Mouse (Mus musculus) intestine, postnatal 0 days (tissue): Measurements from ENCODE around the gene Ccl1. TPM values are rescaled to one million over a fixed set of nuclear protein-coding genes. Genes with fewer than 3 reads are reported as not detected.

Experiments
- ATAC-seq: fragments of 200-750 bp; cut with Nextera tagmentation; 2 replicates; pipeline ENCODE4 v1.8.0; 2017; ENCODE audit warnings: mild to moderate bottlenecking, moderate TSS enrichment, moderate library complexity
- H3K27ac ChIP-seq: fragments of 300-500 bp; sonication (generic); 2 replicates; pipeline ENCODE4 v1.5.1; 2014; ENCODE audit warnings: mild to moderate bottlenecking, low read depth, low read length, moderate library complexity
- H3K27me3 ChIP-seq: fragments of 300-500 bp; sonication (generic); replicated peaks from 2 replicates; pipeline ENCODE4 v1.6.1; 2014; ENCODE audit warnings: low read length, mixed read lengths; ENCODE audit not compliant: control insufficient read depth, insufficient read depth
- H3K36me3 ChIP-seq: fragments of 300-500 bp; sonication (generic); 2 replicates; pipeline ENCODE4 v1.6.1; 2014; ENCODE audit warnings: mild to moderate bottlenecking, moderate library complexity; ENCODE audit not compliant: control insufficient read depth, insufficient read depth
- H3K4me1 ChIP-seq: fragments of 300-500 bp; sonication (generic); replicated peaks from 2 replicates; pipeline ENCODE4 v1.6.1; 2014; ENCODE audit warnings: antibody characterized with exemption, low read length, mixed read lengths; ENCODE audit not compliant: control insufficient read depth, insufficient read depth
- H3K4me2 ChIP-seq: fragments of 300-500 bp; sonication (generic); replicated peaks from 2 replicates; pipeline ENCODE4 v1.6.1; 2014; ENCODE audit warnings: low read depth, mild to moderate bottlenecking, moderate library complexity
- H3K4me3 ChIP-seq: fragments of 300-500 bp; sonication (generic); 2 replicates; pipeline ENCODE4 v1.5.1; 2014; ENCODE audit warnings: low read depth, low read length
- H3K9ac ChIP-seq: fragments of 300-500 bp; sonication (generic); 2 replicates; pipeline ENCODE4 v1.6.1; 2014; ENCODE audit warnings: mild to moderate bottlenecking, low read depth, low read length
- H3K9me3 ChIP-seq: fragments of 300-500 bp; sonication (generic); 2 replicates; pipeline ENCODE4 v1.6.1; 2016; ENCODE audit warnings: mixed run types; ENCODE audit not compliant: control insufficient read depth
- CTCF ChIP-seq: sonication (generic); IDR thresholded peaks from 2 replicates; pipeline ENCODE4 v1.5.1; 2016; ENCODE audit warnings: low read depth, mild to moderate bottlenecking, control low read depth, antibody characterized with exemption, moderate library complexity
- WGBS: fragments of 180-500 bp; shearing (Covaris S2); extraction: QIAGEN DNeasy Blood & Tissue Kit; methylation state at CpG from one replicate; pipeline ENCODE4 v1.1.7; 2014; 5-methylcytosine and 5-hydroxymethylcytosine counted together
- polyA plus RNA-seq: library from polyadenylated mRNA; unstranded; fragments of >200 nt; fragmentation: Nextera tagmentation; extraction: Ambion mirVana; gene quantifications from 2 replicates; pipeline ENCODE4 v1.2.1, GENCODE M21; 2015

Gene Ccl1
- polyA plus RNA-seq, 1 experiment from 2014 or later = not detected

GRCm38 (mm10) chr11:82178161-82178560, 127.3 kb downstream of the Ccl1 start:
- no peak overlapping the region for H3K27ac ChIP-seq
- H3K27me3 ChIP-seq = no peaks in the 10 kb centered on the region
- no peak overlapping the region for H3K4me2 ChIP-seq
- no peaks in the 10 kb centered on the region for H3K36me3 ChIP-seq
- no peak overlapping the region for H3K4me3 ChIP-seq
- WGBS = 69% methylated on average over 5 of the region's 5 CpGs
- no peaks in the 10 kb centered on the region for H3K4me1 ChIP-seq
- H3K9me3 ChIP-seq = no peaks in the 10 kb centered on the region
- TF ChIP-seq CTCF = no peak
- H3K9ac ChIP-seq = no peak overlapping the region
- ATAC-seq = no peak

- WGBS = 29% methylated on average over 5 of the region's 5 CpGs
- Histone ChIP-seq H3K27me3 (no peaks in the 10 kb centered on the region), H3K4me1 (no peaks in the 10 kb centered on the region), H3K4me3 (no peak overlapping the region), H3K27ac (no peak overlapping the region), H3K4me2 (no peak overlapping the region), H3K9ac (no peak overlapping the region), H3K9me3 (no peaks in the 10 kb centered on the region), H3K36me3 (no peaks in the 10 kb centered on the region)
- no peak for ATAC-seq
- TF ChIP-seq CTCF = peak; percentile 84
Measured at GRCm38 (mm10) chr11:82177711-82178110, 127.8 kb downstream of the Ccl1 start.

DNA sequence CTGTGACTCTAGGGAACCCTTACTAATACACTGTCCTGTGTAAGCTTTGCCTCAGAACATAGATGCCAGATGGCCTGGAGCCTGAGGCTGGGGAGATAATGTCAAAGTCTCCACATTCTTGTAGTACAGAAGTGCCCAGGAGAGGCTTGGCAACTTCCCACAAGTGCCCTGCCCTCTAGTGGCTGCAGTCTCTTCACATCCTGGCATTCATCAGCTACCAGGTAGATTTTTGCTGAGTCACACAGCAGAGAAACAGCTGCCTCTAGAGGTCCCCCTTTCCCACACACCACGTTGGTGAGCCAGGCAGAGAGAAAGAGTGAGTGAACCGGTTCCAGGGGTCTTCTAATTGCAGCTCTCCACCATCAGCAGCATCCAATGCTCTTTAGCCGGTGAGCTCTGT, 130.7 kb downstream of the Ccl1 start:
- Histone ChIP-seq H3K27ac (no peak overlapping the region), H3K4me3 (no peak overlapping the region), H3K9me3 (no peaks in the 10 kb centered on the region), H3K36me3 (no peaks in the 10 kb centered on the region), H3K27me3 (no peaks in the 10 kb centered on the region), H3K9ac (no peak overlapping the region), H3K4me1 (no peaks in the 10 kb centered on the region), H3K4me2 (no peak overlapping the region)
- 24% methylated on average over 3 of the region's 3 CpGs for WGBS
- ATAC-seq = no peak
- TF ChIP-seq CTCF = peak; percentile 82

GRCm38 (mm10) chr11:82173491-82173890, 132.0 kb downstream of the Ccl1 start:
- ATAC-seq = no peak

GRCm38 (mm10) chr11:82171316-82172071, 134.0 kb downstream of the Ccl1 start:
- no peak for ATAC-seq
- WGBS = 62% methylated on average over 7 of the region's 7 CpGs
- Histone ChIP-seq H3K4me1 (no peaks in the 10 kb centered on the region), H3K27me3 (no peaks in the 10 kb centered on the region), H3K4me3 (no peak overlapping the region), H3K36me3 (no peaks in the 10 kb centered on the region), H3K4me2 (no peak overlapping the region), H3K9ac (no peak overlapping the region), H3K9me3 (no peaks in the 10 kb centered on the region), H3K27ac (no peak overlapping the region)
- no peak for TF ChIP-seq CTCF

More at GRCm38 (mm10) chr11:82173491-82173890, 132.0 kb downstream of the Ccl1 start:
- 84% methylated on average over 2 of the region's 2 CpGs for WGBS
- no peak overlapping the region for H3K27ac ChIP-seq
- no peak for TF ChIP-seq CTCF
- no peaks in the 10 kb centered on the region for H3K9me3 ChIP-seq
- H3K36me3 ChIP-seq = no peaks in the 10 kb centered on the region
- H3K27me3 ChIP-seq = no peaks in the 10 kb centered on the region
- H3K9ac ChIP-seq = no peak overlapping the region
- H3K4me1 ChIP-seq = no peaks in the 10 kb centered on the region
- no peak overlapping the region for H3K4me3 ChIP-seq
- H3K4me2 ChIP-seq = no peak overlapping the region

DNA sequence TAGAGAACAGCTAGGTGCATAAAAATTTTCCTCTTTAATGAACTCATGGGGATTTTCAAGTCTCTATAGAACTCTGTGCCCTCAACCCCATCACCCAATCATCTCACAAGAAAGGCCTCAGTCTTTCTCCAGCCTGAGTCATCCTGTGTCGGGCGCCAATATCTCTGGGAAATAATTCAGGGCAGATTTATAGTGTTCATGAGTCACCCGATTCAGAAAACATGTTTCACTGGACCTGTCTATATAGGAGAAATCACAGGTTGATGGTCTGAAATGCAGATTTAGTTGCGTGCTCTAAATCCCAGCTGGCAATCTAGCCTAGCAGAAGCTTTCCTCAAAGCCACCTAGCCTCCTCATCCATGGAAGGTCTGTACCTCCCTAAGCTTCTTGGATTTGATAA, 136.0 kb downstream of the Ccl1 start:
- H3K4me2 ChIP-seq = no peak overlapping the region
- no peak overlapping the region for H3K9ac ChIP-seq
- H3K27ac ChIP-seq = no peak overlapping the region
- no peaks in the 10 kb centered on the region for H3K27me3 ChIP-seq
- H3K36me3 ChIP-seq = no peaks in the 10 kb centered on the region
- ATAC-seq = no peak
- WGBS = 88% methylated on average over 4 of the region's 4 CpGs
- H3K9me3 ChIP-seq = no peaks in the 10 kb centered on the region
- H3K4me3 ChIP-seq = no peak overlapping the region
- no peaks in the 10 kb centered on the region for H3K4me1 ChIP-seq
- no peak for TF ChIP-seq CTCF
